In the genomic region with DNA sequence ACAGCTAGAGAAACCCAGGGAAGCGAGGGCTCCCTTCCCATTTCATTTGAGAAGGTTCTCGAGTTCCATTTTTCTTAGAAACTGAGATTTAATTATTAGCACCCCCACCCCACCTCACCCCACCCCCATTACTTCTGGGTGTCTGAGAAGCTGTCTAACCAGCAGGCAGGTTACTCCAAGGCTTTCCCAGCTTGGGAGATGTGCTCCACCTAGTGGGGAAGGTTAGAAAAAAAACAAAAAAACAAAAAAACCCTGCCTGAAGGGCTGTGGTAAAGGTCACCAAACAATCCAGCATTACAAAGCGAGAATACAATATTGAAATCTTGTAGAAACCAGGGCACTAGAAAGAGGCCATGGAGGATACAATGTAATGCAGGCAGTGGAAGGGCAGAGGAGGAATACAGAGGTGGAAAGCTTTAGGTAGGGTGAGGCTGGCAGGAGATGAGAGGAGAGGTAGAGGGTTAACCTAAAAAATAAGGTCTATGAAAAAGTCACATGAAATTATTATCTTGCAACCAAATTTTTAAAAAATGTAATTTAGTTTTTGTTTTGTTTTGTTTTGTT, we compare ENCODE assay signal across 9 mouse cellular contexts. TPM values are rescaled to one million over a fixed set of nuclear protein-coding genes. Genes with fewer than 3 reads are reported as not detected.
DNase-seq lines count a peak whose midpoint lies in the region; ATAC-seq and TF ChIP-seq lines count a peak whose summit lies in the region.
"Had no signal": no experiment of that assay in that cellular context is flagged by ENCODE, and none has a peak within 500 bp of the region (broad histone marks: within the 10 kb centered on the region; RNA-seq: fewer than 3 reads in every experiment).

No protein-coding gene starts in this region.

- H3K27ac ChIP-seq in kidney, embryonic 14.5 days (ENCODE audit: low read depth, low read length), result no peak overlapping the region
- no peak overlapping the region for H3K27ac ChIP-seq in forebrain, embryonic 14.5 days (ENCODE audit: low read depth, low read length)
- H3K27ac ChIP-seq in limb, embryonic 13.5 days, result no peak overlapping the region
- no peak overlapping the region for H3K27ac ChIP-seq in stomach, postnatal 0 days (replicated peaks)

- no peak overlapping the region for H3K9ac ChIP-seq in kidney, embryonic 14.5 days (ENCODE audit: low read depth, low read length)
- H3K9ac ChIP-seq in forebrain, embryonic 14.5 days (ENCODE audit: low read length), result no peak overlapping the region
- no peak overlapping the region for H3K9ac ChIP-seq in limb, embryonic 13.5 days
- H3K9ac ChIP-seq in stomach, postnatal 0 days (ENCODE audit: low read length), result no peak overlapping the region

- 31% methylated on average over 3 of the region's 3 CpGs for WGBS in kidney, embryonic 14.5 days
- 24% methylated on average over 3 of the region's 3 CpGs for WGBS in forebrain, embryonic 14.5 days
- WGBS in limb, embryonic 13.5 days, result 24% methylated on average over 3 of the region's 3 CpGs
- WGBS in stomach, postnatal 0 days, result 26% methylated on average over 3 of the region's 3 CpGs

- no peaks in the 10 kb centered on the region for H3K36me3 ChIP-seq in kidney, embryonic 14.5 days (ENCODE audit: control insufficient read depth, insufficient read depth, low read length)
- H3K36me3 ChIP-seq in forebrain, embryonic 14.5 days (ENCODE audit: control insufficient read depth, insufficient read depth, low read length), result 0 out of 2 replicates have a peak, but pooled peaks cover 2% of the 10 kb centered on the region
- no peaks in the 10 kb centered on the region for H3K36me3 ChIP-seq in limb, embryonic 13.5 days
- no peaks in the 10 kb centered on the region for H3K36me3 ChIP-seq in stomach, postnatal 0 days (ENCODE audit: control insufficient read depth, insufficient read depth, low read length)

- no peaks in the 10 kb centered on the region for H3K9me3 ChIP-seq in kidney, embryonic 14.5 days (ENCODE audit: control insufficient read depth, low read length)
- no peaks in the 10 kb centered on the region for H3K9me3 ChIP-seq in forebrain, embryonic 14.5 days (replicated peaks; ENCODE audit: control insufficient read depth, low read length)
- no peaks in the 10 kb centered on the region for H3K9me3 ChIP-seq in limb, embryonic 13.5 days
- no peaks in the 10 kb centered on the region for H3K9me3 ChIP-seq in stomach, postnatal 0 days (ENCODE audit: control insufficient read depth, low read length)

- H3K4me3 ChIP-seq in kidney, embryonic 14.5 days (ENCODE audit: low read length), result no peak overlapping the region
- H3K4me3 ChIP-seq in forebrain, embryonic 14.5 days (ENCODE audit: low read depth, low read length), result no peak overlapping the region
- H3K4me3 ChIP-seq in limb, embryonic 13.5 days, result no peak overlapping the region
- no peak overlapping the region for H3K4me3 ChIP-seq in stomach, postnatal 0 days (ENCODE audit: low read depth, low read length)

- peak; percentile 61; the same call in 1 of the 2 replicates for ATAC-seq in kidney, embryonic 14.5 days (ENCODE audit: low FRiP score, low TSS enrichment)
- ATAC-seq in forebrain, embryonic 14.5 days, result peak; percentile 74
- ATAC-seq in limb, embryonic 13.5 days (ENCODE audit: low FRiP score, low read depth), result 0 out of 2 replicates have a peak, but pooled peaks have one; percentile 11
- ATAC-seq in stomach, postnatal 0 days (ENCODE audit: low FRiP score, low TSS enrichment), result no peak

- H3K27me3 ChIP-seq in kidney, embryonic 14.5 days (ENCODE audit: control insufficient read depth, insufficient read depth, low read length), result no peaks in the 10 kb centered on the region
- no peaks in the 10 kb centered on the region for H3K27me3 ChIP-seq in forebrain, embryonic 14.5 days (replicated peaks; ENCODE audit: control insufficient read depth, insufficient read depth, low read length)
- H3K27me3 ChIP-seq in limb, embryonic 13.5 days, result no peaks in the 10 kb centered on the region
- no peaks in the 10 kb centered on the region; the same call in 1 of the 2 replicates for H3K27me3 ChIP-seq in stomach, postnatal 0 days (ENCODE audit: control insufficient read depth, insufficient read depth, low read length)

- H3K4me2 ChIP-seq in kidney, embryonic 14.5 days (replicated peaks; ENCODE audit: low read depth, low read length), result no peak overlapping the region
- no peak overlapping the region for H3K4me2 ChIP-seq in forebrain, embryonic 14.5 days (ENCODE audit: low read length)
- H3K4me2 ChIP-seq in limb, embryonic 13.5 days (replicated peaks), result no peak overlapping the region
- no peak overlapping the region for H3K4me2 ChIP-seq in stomach, postnatal 0 days (replicated peaks; ENCODE audit: low read depth)

- TF ChIP-seq EP300 in stomach, postnatal 0 days (optimal IDR thresholded peaks at IDR 0.05), result no peak

- no peak for DNase-seq in kidney, adult 18-20 months
- peak; percentile 13 to 41 for DNase-seq in adrenal gland, postnatal 36 days
- DNase-seq in forebrain, embryonic 14.5 days (ENCODE audit: low spot score), result peak; percentile 77
- DNase-seq in stomach, postnatal 0 days (ENCODE audit: low spot score), result peak; percentile 21
- no peak for DNase-seq in left cerebral cortex, postnatal 4 days
- no peak for DNase-seq in urinary bladder, postnatal 10 days (ENCODE audit: low spot score)

- H3K4me1 ChIP-seq in kidney, embryonic 14.5 days (ENCODE audit: control insufficient read depth, insufficient read depth, low read length), result no peaks in the 10 kb centered on the region
- H3K4me1 ChIP-seq in forebrain, embryonic 14.5 days (ENCODE audit: control insufficient read depth, insufficient read depth, low read length), result no peaks in the 10 kb centered on the region
- peaks cover 26% of the 10 kb centered on the region for H3K4me1 ChIP-seq in limb, embryonic 13.5 days
- no peaks in the 10 kb centered on the region for H3K4me1 ChIP-seq in stomach, postnatal 0 days (replicated peaks; ENCODE audit: control insufficient read depth, insufficient read depth)

- TF ChIP-seq CTCF in stomach, postnatal 0 days (IDR thresholded peaks at IDR 0.05; ENCODE audit: low read depth), result peak; percentile 75

- intact Hi-C loops in left cerebral cortex, postnatal 4 days (cut with DNase I), result loop anchor here (10.0 kb wide), 1 partner anchor 206 kb away; no protein-coding TSS in a partner anchor

RNA-seq across cellular contexts. Expression of a gene that starts 57.2 kb away (rescaled TPM):
- polyA plus RNA-seq in kidney, embryonic 14.5 days (2014; fragmentation: Nextera tagmentation; extraction: Ambion mirVana), result 1.1 and 1.5 TPM in 2 replicates
- 100 to 1,000 TPM; 153 to 823 TPM for total RNA-seq in adrenal gland, postnatal 36 days (2021)
- polyA plus RNA-seq in forebrain, embryonic 14.5 days (2014; fragmentation: Nextera tagmentation; extraction: Ambion mirVana), result 0.84 and 1.3 TPM in 2 replicates
- polyA plus RNA-seq in limb, embryonic 13.5 days (2015; fragmentation: Nextera tagmentation; extraction: Ambion mirVana), result 51.6 and 52.9 TPM in 2 replicates
- polyA plus RNA-seq in stomach, postnatal 0 days (2015; fragmentation: Nextera tagmentation; extraction: Ambion mirVana), result 3.9 and 4.6 TPM in 2 replicates
- total RNA-seq in left cerebral cortex, postnatal 4 days (2021), result 10 to 100 TPM; 10.9 to 11.4 TPM
- total RNA-seq: neutrophil, adult 5-6 weeks had no signal

Comparison
In these comparisons a context has a peak if more than half of its experiments do, and no peak if none do; other contexts are left out.
1. DNase-seq: peak in adrenal gland, postnatal 36 days (2 of 2), forebrain, embryonic 14.5 days (single experiment) and stomach, postnatal 0 days (single experiment); none in kidney, adult 18-20 months (single experiment), left cerebral cortex, postnatal 4 days (single experiment) and urinary bladder, postnatal 10 days (single experiment).